Mouse (Mus musculus) spleen, adult 2 months (tissue): ENCODE results near the gene Bmp2k.

Experiments used
- CTCF ChIP-seq: fragments of 200-500 bp; IDR thresholded peaks from 2 replicates; pipeline ENCODE4 v1.5.1; 2011; ENCODE audit warnings: mild to moderate bottlenecking, inconsistent platforms; ENCODE audit not compliant: insufficient read depth, insufficient read length, insufficient replicate concordance; ENCODE audit errors: extremely low read depth
- POLR2A ChIP-seq: fragments of 200-500 bp; IDR thresholded peaks from 2 replicates; pipeline ENCODE4 v1.6.1; 2011; ENCODE audit warnings: low read depth, low read length, inconsistent platforms

GRCm38 (mm10) chr5:96950667-96951492 lies 46.6 kb upstream of the Bmp2k start:
- TF ChIP-seq CTCF = no peak
- no peak for TF ChIP-seq POLR2A
